Mouse (Mus musculus) large intestine, adult 2 months (tissue): ENCODE data around the gene Lnx1. TPM values are rescaled to one million over a fixed set of nuclear protein-coding genes. Genes with fewer than 3 reads are reported as not detected.

Source experiments
- DNase-seq: peaks from one replicate; pipeline ENCODE4 v3.0.0-alpha.2; 2012; ENCODE audit warnings: low read depth, low spot score
- WGBS: fragments of 180-500 bp; shearing (Covaris S2); methylation state at CpG from one replicate; pipeline ENCODE4 v1.1.7; 2018; 5-methylcytosine and 5-hydroxymethylcytosine counted together
- polyA plus RNA-seq: library from polyadenylated mRNA; depleted of rRNA; stranded (reverse); fragments of >200 nt; gene quantifications from 2 replicates; pipeline ENCODE4 v1.2.3, GENCODE M21; 2012

The Lnx1 gene
- polyA plus RNA-seq, 1 experiment: 16.3 TPM

DNA sequence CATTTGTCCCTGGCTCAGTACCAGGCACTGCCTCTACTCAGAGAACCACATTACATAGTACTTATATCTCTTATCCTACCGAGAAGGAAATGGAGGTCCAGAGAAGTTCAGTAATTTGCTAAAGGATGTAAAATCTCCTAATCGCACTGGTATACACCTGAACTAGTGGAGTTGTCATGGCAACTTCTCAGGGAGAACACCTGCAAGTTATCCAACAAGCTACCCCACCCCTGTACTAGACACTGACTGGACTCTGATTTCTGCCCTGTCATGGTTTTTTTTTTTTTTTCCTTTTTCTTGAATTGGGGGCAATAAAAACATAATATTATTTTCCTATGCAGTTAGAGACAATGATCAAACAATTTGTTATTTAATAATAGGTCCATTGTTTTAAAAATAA is 1.8 kb downstream of the Lnx1 start:
- WGBS: 25% methylated on average over 2 of the region's 2 CpGs
- DNase-seq: no peak

DNA sequence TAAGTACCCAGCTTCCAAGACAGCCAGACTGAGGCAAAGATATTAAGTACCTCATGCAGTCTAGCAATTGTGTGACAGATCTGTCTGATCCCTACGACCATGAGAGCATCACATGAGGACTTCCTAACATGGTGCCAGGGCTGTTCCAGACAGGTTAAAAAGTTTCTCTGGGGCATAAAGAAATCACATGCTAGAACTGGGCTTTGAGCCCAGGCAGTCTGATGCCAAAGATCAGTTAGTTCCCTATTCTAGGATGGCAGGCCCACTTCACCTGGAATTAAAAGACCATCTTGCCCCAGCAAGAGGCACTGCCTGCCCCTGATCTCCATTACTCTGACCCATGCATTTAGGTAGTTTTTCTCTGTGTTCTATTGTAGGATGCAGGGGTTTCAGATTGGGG is 3.0 kb downstream of the Lnx1 start:
- WGBS: 65% methylated on average over 1 of the region's 1 CpGs
- DNase-seq: no peak

DNA sequence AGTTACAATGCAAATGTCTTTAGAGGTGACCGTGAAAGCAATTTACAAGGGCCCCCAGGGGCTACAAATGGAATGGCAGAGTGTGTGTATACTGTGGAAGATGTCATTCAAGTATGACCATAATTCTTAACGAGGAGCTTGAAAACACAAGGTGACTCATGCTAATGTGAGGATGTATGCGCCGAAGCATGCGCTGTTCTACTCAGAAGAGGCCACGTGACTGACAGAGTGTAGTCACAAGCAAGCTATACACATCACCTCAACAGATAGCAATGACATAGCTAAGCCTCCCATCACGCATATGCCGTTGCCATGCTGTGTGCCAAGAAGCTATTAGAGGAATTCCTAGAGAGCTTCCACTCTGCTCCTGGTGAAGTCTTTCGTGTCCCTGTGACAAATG is 5.2 kb downstream of the Lnx1 start:
- 79% methylated on average over 9 of the region's 9 CpGs for WGBS
- DNase-seq: no peak

DNA sequence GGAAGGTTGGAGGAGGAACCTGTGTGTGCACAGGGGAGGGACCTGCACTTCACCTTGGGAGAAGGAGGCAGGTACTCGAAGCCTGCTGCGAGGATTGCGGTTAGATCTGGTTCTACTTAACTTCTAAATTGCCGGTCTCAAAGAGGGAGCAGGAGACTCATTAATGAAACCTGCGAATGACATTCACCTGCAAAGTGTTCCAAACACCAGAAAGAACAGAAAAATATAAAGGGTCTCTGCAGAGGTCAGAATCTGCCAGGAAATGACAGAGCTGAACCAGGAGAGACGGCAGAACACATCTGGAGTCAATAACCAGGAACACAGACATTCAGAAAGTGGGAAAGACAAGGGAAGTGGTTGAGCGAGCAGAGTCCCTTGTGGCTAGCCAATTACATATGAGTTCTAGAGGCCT is 8.3 kb downstream of the Lnx1 start:
- DNase-seq: no peak
- 66% methylated on average over 7 of the region's 7 CpGs for whole genome bisulfite sequencing

DNA sequence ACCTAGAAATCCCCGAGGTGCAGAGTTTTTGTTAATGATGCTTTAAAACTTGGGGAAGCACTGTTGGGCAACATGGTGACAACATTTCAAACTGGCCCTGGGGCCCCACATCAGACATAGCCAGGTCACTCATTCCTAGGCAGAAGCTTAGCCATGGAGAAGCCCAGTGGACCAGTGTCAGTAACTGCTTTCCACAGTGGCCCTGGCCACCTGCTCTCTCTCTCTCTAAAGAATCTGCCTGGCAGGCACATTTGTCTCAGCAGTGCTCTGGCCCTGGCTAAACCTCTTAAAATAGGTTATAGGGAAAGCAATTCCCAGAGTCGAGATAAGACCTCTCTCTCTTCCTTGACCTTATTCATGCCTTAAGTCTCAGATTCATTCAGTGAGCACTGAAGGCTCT is 8.9 kb downstream of the Lnx1 start:
- 55% methylated on average over 2 of the region's 2 CpGs for WGBS
- DNase-seq: no peak

DNA sequence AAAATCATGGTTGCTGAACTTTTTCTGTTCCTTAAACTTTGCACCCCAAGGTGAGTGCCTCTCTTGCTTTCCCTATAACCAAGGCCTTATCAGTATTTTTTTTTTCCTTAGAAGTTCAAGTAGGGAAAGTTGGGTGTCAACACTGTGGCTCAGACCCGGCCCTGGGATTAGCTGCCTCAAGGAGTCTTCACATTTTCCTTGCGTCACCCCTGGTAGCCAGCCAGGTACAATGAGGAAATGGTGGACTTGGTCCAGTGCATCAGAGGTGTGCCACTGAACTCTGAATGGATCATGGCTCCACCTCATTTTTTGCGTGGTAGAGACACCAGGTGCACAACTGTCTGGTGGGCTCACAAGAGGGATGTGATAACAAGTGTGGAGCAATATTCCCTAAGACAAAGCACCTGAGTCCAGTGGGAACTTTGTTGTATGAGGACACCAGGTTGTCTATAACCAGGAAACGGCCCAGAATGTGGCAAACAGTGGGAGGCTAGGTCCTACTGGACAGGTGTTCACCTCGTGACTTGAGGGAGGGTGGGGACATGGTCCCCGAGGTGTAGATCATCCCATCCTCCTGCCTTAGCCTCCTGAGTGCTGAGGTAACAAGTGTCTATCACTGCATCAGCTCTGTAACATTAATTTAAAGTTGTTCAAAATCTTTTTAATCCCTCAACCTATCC is 10.2 kb downstream of the Lnx1 start:
- DNase-seq: peak; percentile 97
- 35% methylated on average over 6 of the region's 6 CpGs for WGBS

DNA sequence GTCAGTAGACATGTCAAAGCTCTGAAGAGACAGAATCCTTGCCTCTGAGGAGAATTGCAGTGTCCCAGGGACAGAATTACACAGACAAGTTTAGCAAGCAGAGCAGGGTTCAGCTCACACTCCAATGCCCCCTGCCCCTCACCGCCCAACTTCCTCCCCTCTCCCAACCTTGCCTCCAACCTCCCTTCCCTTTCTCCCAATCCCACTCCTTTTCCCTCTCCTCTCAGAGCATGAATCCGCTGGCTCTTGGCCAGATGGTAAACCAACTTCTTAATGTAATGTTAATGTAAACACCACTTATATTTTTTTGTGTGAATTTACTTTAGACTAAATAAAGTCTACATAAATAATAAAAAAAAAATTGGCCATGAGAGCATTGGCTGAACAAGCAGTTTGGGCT is 13.9 kb downstream of the Lnx1 start:
- WGBS: 46% methylated on average over 2 of the region's 2 CpGs
- DNase-seq: no peak

DNA sequence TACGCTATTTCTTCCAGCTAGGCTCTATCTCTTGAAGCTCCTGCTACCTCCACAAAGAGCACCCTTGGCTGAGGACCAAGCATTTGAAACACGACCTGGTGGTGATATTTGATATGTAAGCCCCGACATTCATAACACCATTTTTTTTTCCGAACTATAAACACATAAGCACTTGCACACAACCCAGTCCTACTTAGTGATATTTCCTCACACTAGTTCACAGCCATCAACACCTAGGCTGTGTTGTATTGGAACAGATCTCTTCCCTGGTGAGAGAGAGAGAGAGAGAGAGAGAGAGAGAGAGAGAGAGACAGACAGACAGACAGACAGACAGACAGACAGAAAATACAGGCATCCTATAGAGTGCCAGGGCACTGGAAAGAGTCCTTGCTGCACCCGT is 17.8 kb downstream of the Lnx1 start:
- 79% methylated on average over 5 of the region's 5 CpGs for WGBS
- no peak for DNase-seq

DNA sequence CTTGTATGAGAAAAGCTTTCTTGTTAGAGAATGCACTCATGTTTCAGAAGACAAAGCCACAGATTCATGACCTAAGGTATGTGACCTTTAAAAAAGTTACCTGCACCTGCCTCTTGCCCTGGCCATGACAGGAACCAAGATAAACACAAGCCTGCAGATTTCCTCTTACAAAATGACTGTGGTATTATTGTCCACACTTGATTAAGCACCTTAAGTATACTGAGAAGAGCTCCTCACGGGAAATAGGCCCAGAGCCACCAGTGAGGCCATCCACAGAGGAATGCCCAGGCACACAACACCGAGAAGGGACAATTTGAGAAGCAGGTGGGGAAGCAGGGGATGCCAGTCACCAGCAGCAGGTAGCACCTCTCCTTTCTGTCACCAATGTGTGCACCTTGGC is 18.9 kb downstream of the Lnx1 start:
- 80% methylated on average over 2 of the region's 2 CpGs for WGBS
- DNase-seq: no peak

DNA sequence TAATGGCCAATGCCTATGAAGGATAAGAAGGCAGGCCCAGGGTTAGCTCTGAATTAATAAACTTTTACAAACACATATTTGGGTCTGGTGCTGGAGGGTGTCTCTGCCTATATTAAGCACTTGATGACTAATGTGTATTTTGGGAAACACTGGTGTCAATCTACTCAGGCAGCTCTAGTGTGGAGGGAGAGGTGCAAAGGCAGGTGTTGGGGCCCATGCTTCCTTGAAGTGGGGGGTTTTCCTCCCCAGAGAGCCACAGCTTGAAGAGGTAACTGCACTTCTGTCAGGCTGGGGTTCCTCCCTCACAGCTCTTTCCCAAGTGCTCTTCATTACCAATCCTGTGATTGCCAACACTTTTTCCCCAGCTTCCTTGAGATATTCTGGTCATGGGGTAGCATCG is 20.0 kb downstream of the Lnx1 start:
- no peak for DNase-seq
- WGBS: 95% methylated on average over 1 of the region's 1 CpGs

DNA sequence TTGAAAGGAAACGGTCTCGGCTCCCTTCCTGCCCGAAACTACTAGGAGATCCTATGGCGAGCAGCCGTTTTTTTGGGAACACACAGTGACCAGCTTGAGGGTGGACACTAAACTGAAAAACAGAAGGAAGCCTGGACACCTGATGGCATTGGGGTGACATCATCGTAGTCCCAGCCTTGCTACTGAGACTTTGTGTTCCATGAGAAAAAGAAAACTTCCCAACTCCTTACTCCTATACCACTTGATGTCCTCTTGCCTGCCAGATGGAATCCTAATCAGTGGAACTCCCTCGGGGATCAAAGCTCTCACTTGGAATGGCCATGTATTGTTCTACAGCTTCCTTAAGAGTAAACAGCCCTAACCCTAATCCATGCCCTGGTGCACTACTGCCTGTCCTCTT is 23.1 kb downstream of the Lnx1 start:
- WGBS: 64% methylated on average over 7 of the region's 7 CpGs
- no peak for DNase-seq

DNA sequence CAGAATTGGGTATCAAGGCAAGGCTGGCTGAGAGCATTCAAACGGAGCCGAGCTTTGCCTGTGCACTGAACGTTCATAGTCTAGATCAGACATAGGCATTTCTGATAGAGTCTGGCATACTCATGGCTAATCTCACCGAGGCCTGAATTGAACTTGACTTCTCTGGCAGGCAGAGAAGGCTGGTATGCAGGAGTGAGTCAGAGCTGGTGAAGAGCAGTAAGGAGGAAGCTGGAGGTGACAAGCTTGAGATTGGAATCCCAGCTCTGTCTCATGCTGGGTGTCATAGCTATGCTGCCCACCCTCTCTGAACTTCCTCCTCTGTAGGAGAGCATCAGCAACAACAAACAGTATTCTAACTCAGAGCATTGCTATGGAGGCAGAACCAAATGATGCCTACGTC is 24.0 kb downstream of the Lnx1 start:
- DNase-seq: no peak
- WGBS: 92% methylated on average over 5 of the region's 5 CpGs

DNA sequence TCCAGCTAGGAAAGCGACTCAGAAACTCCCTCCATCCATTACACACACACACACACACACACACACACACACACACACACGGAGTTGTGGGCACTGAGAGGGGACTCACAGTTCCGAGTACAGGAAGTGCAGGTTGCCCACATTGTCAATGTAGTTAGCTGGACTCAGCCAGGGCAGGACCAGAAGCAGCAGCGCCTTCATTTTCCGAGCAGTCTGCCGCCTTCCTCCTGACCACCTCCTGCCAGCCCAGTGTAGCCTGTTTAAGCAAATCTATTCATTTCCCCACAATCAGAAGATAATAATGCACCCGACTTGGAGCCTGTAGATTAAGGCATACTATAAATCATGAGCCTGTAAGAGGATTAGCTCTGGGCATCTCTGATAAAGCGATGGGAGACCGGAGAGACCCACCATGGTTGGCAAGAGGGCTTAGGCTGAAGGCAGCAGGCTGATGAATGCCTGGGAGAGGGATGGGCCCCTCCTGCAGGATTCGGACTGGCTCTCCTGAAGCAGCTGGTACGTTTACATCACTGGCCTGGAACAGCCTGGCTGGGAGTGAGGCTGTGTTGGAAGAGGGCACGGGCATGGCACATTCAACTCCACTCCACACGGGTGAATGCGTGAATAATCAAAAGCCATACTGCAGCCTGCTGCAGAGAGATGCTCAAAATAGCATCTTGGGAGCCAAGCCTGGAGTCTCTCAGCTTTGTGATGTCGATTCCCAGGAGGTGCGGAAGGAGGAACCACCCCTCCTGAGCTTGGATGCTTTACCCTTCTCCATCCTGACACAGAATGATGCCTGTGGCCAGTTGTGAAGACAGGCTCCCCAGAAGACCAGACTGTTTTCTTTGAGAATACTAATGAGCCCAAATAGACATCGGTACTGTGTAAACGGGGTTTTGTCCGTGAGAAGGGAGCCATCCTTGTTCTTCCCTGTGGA is 25.0 kb downstream of the Lnx1 start:
- no peak for DNase-seq

DNA sequence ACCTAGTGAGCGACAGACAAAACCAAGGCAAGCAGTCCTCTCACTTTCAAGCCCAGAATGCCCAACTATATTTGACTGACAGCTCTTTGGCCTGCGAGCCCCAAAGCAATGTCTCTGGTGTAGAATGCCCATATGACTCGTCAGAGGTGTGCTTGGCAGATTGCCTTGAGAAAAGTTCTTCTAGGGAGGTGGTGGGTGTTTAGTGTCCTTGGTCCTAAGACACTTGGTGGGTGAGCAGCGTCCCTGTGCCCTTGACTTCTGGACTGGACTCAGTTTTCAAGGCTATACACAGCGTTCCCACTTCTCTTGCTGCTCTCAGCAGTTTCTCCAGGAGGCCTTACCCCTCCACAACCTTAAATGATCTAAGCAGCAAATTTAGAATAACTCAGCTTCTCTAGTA is 30.2 kb downstream of the Lnx1 start:
- no peak for DNase-seq
- WGBS: 90% methylated on average over 5 of the region's 5 CpGs

More for the DNA sequence above, 25.0 kb downstream of the Lnx1 start:
- 78% methylated on average over 19 of the region's 19 CpGs for WGBS

DNA sequence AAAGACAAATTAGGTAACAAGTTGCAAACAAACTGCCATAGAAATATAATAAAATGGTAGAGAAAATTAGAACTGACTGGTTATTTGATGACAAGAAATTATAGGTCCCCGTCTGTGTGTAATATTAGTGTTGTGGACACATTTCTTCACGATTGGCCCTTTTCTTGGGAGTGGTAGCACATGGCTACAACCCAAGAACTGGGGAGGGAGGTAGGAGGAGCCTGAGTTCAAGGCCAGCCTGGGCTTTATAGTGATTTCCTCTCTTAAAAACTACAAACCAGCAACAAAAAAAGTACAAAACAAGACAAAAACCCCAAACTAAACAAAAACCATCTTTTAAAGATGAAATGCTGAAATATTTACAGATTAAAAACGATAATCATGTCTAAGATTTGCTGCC is 31.8 kb downstream of the Lnx1 start:
- no peak for DNase-seq
- whole genome bisulfite sequencing: 72% methylated on average over 3 of the region's 3 CpGs

DNA sequence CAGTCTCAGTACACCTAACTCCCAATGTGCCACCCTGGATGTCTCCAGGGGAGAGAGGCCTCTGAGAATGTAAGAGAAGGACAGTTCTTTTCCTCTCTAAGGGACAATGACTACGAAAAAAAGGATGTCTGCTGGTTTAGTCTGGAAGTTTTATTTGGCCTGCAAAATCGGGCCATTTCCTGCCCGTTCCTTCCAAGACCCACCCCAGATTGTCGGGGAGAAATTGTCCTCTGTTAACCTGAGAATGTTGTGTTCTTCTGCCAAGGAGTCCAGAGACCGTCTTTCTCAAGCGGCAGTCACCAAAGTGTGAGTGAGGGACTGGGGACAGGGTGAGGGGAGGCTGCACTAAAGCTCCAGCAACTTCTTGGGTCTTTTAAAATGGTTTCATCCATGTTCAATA is 32.8 kb downstream of the Lnx1 start:
- DNase-seq: no peak
- 60% methylated on average over 6 of the region's 6 CpGs for WGBS

DNA sequence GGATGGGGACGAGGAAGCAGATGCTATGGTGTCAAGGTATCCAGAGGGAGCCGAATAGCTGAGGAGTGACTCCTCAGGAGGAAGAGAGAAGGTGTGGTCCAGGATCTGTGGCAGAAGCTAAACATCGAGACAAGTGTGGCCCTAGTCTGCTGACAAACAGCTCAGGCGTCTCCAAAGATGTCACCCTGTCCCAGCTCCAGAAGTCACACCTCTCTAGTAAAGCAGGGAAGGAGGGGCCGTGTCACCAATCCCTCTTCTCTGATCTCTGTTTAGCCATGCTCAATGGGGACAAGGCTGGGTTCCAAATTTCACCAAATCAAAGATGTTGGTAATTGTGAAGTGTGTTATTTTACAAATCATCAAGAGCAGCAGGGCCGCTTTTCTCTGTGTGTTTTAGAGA is 33.8 kb downstream of the Lnx1 start:
- DNase-seq: no peak
- 68% methylated on average over 6 of the region's 6 CpGs for WGBS

DNA sequence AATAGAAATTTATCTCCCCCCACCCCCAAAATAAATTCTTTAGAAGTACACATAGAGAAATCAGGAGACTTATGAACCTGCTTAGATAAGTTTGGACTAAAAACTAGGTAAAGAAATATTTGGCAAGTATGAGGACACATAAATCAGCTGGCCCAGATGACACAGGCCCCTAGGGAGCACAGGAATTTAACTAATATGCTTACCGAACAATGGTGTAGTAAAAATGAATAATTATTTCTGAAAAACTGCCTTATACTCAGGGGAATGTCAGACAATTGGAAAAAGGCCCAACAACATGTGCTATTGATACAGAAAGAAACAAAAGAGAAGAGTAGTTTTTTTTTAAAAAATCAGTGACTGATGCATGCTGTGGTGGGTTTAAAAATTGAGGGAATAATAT is 40.1 kb downstream of the Lnx1 start:
- WGBS: 65% methylated on average over 1 of the region's 1 CpGs
- no peak for DNase-seq

DNA sequence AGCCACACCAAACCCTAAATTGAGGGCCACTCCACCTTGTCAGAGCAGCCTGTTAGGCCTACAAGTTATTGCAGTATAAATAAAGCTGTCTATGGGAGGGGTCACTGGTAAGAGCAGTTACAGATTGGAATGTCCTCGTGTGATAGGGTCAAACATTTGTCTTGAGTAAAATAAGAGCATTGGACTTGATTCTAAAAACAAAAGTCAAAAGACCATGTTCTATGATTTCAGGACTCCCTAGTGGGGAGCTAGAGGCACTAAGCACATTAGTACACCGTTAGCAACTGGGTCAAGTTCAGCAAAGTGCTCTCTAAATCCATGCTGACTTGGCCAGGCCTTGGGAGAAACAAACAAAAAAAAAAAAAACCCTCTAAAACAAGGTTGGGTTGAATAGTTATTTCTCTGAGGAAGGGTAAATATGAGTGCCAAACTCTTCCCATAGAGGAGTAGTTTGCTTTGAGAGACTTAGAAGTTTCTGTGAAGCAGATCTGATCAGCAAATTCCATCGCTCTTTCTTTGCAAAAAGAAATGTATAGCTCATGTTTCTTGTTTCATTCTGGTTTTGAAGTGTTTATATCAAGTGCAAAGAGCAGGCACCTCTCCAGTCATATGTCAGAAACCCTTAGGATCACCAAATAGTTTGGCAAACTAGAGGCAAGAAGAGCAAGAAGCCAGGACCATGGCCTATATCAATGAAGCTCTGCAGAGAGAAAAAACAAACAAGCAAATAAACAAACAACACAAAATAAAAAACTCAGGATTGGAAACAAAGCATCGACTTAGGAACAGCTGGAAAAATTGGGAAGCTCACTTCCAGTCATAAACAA is 40.8 kb downstream of the Lnx1 start:
- no peak for DNase-seq
- 52% methylated on average over 4 of the region's 4 CpGs for WGBS

DNA sequence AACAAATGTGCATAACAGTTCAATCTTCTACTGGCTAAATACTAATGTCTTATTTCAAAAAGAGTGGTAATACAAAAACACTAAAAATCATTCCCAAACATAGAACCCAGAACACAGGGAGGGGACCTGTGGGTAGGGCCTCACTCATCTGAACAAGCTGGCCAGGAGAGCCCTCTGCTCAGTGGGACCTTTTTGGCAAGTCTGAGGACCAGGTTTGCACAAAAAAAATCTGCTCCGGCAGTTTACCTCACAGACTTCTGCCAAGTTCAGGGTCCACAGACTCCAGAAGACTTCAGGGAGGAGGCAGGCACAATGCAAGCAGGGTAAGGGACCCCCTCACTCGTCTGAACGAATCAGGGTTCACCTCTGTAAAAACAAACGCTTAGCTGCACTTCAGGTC is 42.9 kb downstream of the Lnx1 start:
- 77% methylated on average over 4 of the region's 4 CpGs for WGBS
- DNase-seq: no peak
